Mouse (Mus musculus) erythroid progenitor cell, adult 5-6 weeks (primary cell): Measurements from ENCODE around the gene Agbl2. TPM values are rescaled to one million over a fixed set of nuclear protein-coding genes. Genes with fewer than 3 reads are reported as not detected.
"Not testable (repeated sequence)": the region's sequence is repeated elsewhere in the genome, so short reads cannot be mapped to it uniquely, and the experiment has no call there.

ENCODE experiments used
- ATAC-seq: replicated peaks from 2 replicates; pipeline ENCODE4 v1.8.0; 2016; ENCODE audit warnings: moderate number of reproducible peaks, mild to moderate bottlenecking, moderate TSS enrichment, inconsistent platforms; ENCODE audit not compliant: poor library complexity, low FRiP score, severe bottlenecking
- total RNA-seq, 2 experiments: library from RNA; stranded (forward) in 1 of 2; stranded (reverse) in 1 of 2; fragments of 150-400 nt in 1 of 2; fragments of 186-747, 209-891 nt in 1 of 2; gene quantifications; 2 replicates each; pipeline versions ENCODE4 v1.2.3 to v1.2.4; 2015 to 2017; ENCODE audit warnings: low replicate concordance in 2 of 2

Agbl2 gene
- total RNA-seq, 2 experiments from 2014 or later: not detected

DNA sequence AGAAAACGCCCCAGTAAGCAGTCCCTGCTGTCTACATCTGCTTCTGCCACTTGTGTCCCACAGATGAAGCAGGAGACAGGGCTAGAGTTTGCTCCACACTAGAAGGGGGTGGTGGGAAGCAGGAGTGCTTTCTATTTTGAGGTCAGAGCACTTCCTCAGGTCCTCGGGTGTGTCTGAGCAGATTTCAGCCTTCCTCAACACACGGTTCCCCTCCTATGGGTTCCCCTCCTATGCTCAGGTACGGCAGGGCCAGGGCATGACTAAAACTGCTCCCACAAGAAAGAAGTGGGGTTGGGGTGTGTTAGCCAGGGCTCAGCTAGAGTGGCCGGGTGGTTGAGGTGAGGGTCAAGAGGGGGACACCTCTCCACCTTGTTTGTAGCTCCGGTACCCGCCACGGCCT, 28.2 kb downstream of the Agbl2 start:
- 0 out of 2 replicates have a peak, but pooled peaks have one; percentile 14 for ATAC-seq

DNA sequence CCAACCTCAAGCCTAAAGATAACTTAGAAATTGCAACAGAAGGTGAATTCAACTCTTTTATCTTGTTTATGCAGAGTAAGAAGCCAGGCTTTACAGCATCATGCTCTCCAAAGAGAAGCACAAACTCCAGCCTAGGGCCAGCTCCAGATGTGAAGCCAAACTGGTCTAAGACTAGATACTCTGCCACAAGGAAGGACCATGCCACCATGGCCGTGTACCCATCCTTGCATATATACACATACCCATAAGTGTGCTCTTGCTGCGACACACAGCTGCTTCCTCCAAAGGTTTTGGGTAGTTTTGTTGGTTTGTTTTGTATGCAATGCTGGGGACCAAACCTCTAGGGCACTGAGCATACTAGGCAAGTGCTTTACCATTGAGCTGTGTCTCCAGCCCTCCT, 32.7 kb downstream of the Agbl2 start:
- no peak for ATAC-seq

DNA sequence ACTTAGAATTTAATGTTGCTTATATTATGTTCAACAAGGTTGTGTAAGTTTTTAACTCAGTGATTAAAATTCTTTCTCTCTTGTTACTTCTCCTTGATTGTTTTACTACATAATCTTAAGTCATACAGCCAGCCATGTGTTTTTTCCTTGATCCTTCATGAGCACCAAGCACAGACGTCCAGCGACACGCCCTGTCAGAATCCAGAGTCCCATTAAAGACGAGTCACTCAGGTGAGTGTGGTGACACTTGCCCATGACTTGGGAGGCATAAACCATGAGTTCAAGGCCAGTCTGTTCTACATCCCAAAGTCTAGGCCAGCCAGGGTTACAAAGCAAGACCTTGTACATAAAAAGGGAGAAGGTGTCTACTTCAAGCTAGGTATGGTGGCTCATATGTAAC, 33.6 kb downstream of the Agbl2 start:
- ATAC-seq: no peak

DNA sequence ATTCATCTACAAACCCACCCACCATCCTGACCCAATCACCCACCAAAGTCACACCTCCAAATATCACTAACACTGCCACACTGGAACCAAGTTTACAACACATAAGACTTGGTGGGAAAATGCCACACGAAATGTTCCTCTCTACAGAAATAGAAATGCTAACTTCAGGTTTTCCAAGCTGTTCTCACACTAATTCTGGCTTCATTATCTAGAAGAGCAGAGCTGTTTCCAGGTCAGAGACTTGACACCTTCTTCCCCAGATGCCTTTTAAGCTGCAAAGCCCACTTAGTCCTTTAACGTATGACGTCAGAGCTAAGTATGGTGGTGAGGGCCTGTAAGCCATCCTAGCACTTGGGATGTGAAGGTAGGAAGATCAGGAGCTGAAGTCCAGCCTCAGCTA, 36.2 kb downstream of the Agbl2 start:
- no peak for ATAC-seq

DNA sequence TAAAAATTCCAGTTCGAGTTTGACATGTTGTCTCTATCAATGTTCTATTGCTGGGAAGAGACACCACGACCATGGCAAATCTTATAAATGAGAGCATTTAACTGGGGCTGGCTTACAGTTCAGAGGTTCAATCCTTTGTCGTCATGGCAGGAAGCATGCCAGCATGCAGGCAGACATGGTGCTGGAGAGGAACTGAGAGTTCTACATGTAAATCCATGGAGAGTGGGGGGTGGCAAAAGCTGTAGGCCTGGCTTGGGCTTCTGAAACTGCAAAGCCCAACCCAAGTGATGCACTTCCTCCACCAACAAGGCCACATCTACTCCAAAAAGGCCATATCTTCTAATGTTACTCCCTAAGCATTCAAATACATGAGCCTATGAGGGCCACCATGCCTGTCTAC, 38.4 kb downstream of the Agbl2 start:
- ATAC-seq: no peak

DNA sequence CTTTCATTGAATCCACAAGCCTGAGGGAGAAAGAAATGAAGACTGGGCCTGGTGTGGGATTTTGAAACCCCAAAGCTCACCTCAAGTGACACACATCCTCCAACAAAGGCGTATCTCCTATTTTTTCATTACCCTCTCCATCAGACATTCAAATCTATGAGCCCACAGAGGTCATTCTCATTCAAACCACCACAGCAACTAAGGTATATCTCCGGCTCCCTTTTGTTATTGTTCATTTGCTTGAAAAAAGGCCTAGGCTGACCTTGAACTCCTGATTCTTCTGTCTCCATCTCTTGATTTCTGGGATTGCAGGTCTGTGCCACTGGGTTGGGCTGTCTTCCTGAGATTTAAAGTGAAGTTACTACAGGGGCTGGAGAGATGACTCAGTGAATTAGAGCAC, 40.5 kb downstream of the Agbl2 start:
- ATAC-seq: no peak

DNA sequence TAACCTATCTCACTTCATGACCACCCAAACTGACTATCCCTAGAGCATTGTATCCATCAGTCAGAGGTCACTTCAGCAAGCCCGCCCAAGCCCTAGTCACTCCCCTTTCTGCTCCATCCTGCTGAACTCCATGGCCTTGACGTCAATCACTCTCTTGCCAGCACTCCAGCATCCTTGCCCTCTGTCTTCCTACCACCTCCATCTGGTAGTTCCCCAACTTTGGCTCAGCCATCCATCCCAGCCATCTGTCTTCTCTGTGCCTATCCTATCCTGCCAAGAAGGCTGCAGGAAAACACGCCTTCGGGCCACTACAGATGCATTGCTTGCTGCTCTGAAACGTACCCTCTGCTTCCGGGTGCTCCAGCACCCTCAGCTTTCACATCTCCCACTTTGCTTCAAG, 41.3 kb downstream of the Agbl2 start:
- no peak for ATAC-seq

DNA sequence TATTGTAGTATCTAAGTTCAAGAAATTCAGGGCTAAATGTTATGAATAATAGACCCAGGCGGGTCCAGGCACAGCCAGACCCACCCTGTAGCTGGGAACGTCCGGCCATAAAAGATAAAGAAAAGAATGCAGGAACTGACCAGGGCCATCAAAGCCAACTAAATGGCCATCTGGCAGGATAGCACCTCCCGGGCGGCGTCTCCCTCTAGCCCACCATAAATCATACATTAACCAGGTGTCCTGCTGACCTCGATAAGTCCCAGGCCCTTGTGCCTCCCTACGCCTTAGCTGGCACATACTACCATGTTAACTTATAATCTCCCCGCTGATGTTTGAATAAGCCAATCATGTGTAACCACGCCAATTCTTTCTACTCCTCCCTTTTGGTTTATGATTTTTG, 42.0 kb downstream of the Agbl2 start:
- ATAC-seq: not testable (repeated sequence)

DNA sequence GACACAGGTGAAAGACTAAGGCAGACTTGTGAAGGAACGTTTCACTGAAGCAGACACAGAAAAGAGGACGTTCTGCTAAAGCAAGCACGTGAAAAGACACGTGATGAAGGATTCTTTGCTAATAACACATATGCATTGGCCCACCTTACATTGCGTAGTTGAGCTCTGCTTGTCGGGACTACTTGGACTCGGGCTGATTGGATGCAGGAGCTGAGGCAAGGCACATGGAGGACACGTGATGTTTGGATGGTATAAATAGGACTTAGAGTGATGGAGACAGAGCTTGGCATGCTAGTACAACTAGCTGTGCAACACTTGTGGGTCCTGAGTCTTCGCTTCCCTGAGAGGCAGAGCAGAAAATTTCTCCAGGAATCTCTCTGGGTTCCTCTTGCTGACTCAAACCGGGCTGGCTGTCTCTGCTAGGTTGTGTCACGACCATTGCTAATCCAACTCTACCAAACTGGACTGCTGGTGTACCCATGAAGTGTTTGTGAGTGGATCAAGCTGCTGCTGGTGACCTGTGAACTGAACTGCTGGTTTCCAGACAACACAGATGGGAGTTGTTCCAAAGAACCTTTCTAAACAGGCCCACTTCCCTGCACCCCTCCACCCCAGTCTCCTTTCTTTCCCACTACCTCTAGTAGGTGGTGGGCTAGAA, 43.1 kb downstream of the Agbl2 start:
- ATAC-seq: no peak

DNA sequence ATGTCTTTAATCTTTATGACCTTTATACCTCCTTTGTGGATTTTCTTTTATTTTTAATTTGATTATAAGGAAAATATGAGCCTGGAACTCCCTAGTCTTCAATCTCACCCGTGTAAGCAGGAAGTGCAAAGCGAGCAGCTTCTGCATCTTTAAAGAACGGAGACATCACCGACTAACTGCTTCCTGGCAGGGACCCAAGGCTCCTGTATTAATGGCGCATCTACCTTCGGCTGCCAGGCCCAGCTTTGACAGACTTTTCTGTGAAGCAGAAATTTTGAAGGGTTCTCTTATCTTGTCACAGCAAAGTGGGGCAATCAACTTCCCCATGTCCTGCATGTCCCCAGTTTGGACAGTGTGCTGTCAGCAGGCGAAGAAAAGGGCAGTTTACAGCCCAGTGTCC, 46.2 kb downstream of the Agbl2 start:
- no peak for ATAC-seq

DNA sequence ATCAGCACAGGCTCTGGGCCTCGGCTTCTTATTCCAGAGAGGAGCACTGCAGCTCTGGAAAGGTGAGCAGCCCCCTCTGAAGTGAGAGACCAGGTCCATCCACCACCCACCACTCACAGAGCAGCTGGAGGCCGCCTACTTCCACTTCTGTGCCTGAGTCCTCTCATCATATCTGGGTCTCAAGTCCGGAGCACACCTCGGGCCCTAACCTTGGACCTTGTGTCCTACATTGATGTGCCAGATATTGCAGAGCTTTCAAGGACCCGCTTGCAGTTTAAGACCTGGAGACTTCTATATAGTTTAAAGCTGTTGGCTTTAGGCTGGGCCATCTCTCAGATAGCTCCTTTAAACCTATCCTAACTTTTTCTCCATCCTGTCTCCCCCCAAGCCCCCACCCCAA, 51.0 kb downstream of the Agbl2 start:
- ATAC-seq: no peak

DNA sequence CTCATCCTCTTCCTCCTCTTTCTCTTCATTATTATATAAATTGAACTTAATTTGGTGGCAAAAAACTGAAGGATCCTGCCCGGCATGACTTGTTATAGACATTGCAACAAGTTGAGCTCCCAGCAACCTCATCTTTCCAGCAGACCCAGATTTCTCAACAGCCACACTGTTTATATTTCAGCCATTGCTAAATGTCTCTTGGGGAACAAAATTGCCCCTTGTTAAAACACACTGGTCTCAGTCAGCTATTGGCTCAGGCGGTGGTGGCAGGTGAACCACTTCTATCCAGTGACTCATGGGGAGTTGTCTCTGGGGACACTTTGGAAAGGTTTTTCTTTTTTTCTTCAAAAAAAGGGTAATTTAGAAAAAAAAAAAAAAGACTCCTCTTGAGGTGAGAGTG, 56.1 kb downstream of the Agbl2 start:
- ATAC-seq: no peak

DNA sequence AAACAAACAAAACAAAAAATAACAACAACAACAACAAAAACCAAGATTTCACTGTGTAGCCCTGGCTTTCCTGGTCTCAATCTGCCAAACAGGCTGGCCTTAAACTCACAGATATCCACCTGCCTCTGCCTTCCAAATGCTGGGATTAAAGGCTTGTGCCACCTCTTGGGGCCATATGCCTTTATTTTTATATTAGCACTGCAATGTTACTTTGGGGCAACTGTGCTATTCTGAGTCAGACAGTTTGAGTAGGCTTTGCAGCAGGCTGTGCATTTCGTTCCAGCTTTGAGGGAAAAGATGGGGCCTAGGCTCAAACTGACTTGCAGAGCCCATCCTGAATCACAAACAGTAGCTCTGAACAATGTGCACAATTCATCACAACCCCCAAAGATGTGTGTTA, 61.1 kb downstream of the Agbl2 start:
- ATAC-seq: no peak

DNA sequence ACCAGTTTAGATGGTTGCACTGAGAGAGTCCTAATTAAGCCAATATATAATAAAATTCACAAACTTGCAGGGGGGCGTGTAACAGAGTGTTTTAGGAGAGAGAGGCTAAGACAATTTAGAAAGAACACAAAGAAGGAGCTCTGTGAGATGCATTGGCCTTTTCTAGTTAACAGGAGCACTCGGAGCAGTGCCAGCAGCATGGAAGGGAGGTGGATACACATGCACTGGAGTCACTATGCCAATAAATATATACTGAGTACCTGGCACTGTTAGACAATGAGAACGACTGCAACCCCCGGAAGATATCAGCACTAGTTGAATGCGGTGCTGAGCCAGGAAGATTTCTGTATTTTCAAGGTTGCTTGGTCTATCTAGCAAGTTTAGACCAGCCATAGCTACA, 61.7 kb downstream of the Agbl2 start:
- ATAC-seq: no peak

DNA sequence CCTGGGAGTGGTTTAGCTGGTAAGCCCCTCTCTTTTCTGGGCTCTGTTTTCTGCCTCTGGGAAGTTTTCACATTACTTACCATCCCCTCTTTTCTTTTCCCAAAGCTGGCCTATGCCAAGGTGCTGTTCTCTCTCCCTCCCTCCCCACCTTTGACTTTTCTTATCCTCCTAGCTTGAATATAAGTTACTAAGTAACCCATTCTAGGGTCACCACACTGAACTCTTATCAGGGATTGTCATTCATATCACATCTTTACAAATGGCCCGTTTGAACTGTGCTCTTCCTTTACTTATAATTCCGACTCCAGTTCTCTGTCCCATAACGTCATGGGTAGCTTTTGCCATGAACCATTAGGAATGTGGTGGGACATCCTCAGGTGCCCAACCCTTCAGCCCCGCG, 62.7 kb downstream of the Agbl2 start:
- no peak for ATAC-seq

DNA sequence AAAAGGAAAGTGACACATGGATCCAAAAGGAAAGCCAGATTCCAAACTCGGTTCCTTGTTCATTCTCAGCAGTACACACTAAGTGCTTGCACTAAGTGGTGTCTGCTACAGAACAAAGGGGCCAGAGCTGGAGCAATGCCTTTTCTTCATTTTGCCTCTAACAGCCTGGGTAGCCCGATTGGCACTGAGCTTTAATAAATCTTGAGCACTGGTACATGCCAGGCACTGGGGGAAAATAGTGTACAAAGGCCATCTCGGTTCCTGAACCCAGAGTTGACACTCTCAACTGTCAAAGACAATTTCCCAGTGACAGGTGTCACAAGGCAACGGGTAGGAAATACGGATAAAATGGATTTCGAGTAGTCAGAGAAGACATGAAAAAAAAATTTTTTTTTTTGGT, 63.6 kb downstream of the Agbl2 start:
- ATAC-seq: no peak

DNA sequence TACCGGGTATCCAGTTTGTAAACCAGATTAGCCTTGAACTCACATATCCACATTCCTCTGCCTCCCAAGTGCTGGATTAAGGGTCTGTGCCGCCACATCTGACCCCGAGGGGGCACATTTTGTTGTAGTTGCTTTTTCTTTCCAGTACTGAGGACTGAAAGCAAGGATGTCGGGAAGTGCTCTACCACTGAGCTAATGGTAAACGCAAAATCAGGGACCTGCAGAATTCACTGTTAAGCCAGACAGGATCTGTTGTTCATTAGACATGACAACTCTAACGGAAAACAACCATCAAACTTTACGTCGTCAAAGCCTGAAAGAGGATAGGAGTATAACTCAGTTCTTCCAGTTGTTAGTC, 64.0 kb downstream of the Agbl2 start:
- peak; percentile 48 for ATAC-seq

DNA sequence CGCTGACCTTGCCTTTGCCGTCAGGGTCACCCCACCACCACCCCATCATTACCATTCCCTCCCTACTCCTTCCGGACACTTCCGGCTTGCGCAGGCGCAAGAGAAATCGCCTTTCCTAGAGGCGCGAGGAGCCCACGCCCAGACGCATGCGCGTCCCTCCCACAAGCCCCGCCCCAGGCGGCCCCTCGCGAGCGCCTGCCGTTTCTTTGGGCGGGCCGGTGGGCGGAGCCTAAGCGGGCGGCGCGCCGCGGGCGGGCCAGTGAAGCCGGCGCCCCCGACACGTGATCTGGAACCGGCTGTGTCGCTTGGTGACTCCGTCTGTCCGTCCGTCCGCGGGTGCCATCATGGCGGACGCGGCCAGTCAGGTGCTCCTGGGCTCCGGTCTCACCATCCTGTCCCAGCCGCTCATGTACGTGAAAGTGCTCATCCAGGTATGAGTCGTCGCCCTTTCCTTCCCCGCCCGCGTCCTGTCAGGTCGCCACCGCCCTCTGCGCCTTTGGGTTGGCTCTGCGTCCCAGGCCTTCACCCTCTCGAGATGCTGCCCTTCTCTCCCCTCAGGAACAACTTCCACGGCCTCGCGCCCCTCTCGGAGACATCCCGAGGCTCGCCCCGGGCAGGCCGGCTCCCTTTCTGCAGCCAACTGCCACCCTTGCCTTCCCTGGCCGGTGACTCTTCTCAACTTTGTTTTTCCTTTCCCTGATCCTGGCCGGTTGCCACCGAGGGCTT, 64.6 kb downstream of the Agbl2 start, which contains the start of gene Mtch2:
Mtch2 (plus strand) TSS at position 201 of the 726 bp plus-strand sequence.
- ATAC-seq: peak; percentile 94

DNA sequence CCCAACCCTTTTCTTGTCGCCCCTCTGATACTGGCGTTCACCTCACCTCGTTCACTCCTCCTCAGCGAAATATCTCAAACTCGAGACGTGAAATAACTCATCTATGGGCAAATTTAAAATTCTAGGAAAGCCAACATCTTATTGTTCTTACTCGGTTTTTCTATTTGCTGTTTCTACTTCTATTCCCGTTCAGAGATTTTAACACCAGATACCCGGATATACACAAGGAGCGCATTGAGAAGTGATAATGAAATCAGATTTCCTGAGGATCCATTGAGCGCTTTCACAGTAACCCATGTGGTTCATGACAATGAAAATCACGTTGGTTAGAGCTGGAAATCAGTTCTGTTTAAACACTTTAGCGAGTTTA, 65.1 kb downstream of the Agbl2 start:
- no peak for ATAC-seq

DNA sequence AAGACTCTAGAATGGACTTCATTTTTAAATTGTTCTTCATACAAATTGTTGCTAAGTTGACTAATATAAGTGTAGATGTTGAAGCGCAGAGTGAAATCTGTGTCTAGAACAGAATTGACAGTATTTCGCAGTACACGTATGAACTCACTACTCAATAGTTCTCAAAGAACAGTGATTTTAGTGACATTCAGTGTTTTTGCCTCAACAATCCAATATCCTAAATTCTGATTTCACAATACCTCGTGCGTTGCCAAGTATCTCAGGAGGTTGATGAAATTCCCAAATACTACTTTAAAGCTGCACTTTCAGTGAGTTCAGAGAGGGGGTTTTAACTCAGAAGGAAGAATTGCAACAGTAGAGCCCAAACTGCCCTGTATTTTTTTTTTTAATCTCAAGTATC, 65.8 kb downstream of the Agbl2 start:
- no peak for ATAC-seq

DNA sequence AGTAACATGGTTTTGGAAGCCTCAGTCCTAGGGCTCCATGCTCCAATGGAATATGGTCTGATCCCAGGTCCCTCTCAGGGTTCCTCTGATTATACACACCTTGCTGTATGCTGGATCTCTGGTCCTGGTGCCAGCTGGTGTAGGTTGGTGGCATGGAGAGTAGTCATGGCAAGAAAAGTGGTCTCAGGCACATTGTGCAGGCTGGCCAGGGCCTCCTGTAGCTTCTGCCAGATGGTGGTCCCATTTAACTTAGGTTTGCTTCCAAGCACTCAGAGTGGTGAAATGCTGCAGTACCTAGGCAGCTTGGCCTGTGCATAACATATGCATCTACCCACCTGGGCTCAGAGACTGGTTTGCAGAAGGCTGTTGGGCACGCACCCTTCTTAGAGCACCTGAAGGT, 67.9 kb downstream of the Agbl2 start:
- ATAC-seq: no peak

DNA sequence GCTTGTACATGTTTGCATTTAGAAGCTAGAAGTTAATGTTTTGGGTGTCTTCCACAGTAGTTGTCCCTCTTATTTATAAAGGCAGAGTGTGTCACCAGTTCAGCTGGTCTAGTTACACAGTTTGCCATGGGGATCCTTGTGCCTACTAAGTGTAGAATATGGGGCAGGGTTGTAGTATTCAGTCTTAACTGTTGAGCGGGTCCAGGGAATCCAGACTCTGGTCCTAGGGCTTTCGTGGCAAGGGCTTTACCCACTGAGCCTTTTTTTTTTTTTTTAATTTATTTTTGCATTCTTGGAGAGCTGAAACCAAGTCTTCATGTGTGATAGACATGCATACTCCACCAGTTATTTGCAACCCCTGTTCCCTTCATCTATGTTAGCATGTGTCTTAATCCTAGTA, 79.0 kb downstream of the Agbl2 start:
- no peak for ATAC-seq
